Mouse (Mus musculus): Measurements from ENCODE around the gene Zscan10.

DNA sequence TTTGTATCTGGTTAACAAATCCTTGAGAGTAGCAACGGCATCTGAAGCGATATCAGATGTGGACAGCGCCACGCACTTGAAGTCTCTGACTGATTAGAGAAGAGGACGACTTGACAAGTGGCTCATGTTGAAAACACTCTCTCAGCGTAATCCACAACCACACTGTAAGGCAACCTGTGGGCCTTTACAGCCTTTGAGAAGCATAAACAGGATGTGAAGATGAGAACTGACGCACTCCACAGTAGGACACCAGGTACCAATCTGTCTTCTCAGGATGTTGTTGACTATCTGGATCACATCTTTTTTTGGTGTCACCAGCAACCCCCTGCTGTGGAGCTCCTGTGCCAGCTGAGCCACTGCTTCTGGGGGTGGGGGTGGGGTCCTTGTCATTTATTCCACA is 19.7 kb downstream of the Zscan10 start:
- TF ChIP-seq GATA1 (IDR thresholded peaks at IDR 0.05; ENCODE audit: low read length): no peak
- TF ChIP-seq TAL1 (IDR thresholded peaks at IDR 0.05; ENCODE audit: low read length): no peak
